Mouse (Mus musculus): ENCODE measurements at regions not wholly inside any gene's neighbourhood (a gene's known extent, or its start where the extent isn't known, plus 50 kb on each side); places are given as distances from the start of the nearest gene placed in this dataset.

GRCm38 (mm10) chr13:47398976-47399375 is 276.5 kb downstream of the Rnf144b start:
- peak; percentile 59 for DNase-seq (ENCODE audit: low spot score)

- no peak for DNase-seq (ENCODE audit: low spot score)
Measured at GRCm38 (mm10) chr13:47413261-47413660, 290.8 kb downstream of the Rnf144b start.

GRCm38 (mm10) chr13:47413940-47414339 is 291.5 kb downstream of the Rnf144b start:
- DNase-seq (ENCODE audit: low spot score) = no peak

GRCm38 (mm10) chr13:47429856-47430365 is 307.5 kb downstream of the Rnf144b start:
- peak; percentile 30 for DNase-seq (ENCODE audit: low spot score)

- peak; percentile 56 for DNase-seq (ENCODE audit: low spot score)
Measured at GRCm38 (mm10) chr13:47430409-47430808, 308.0 kb downstream of the Rnf144b start.

GRCm38 (mm10) chr13:47435631-47436030 is 313.2 kb downstream of the Rnf144b start:
- DNase-seq (ENCODE audit: low spot score) = no peak

- DNase-seq (ENCODE audit: low spot score) = no peak
Measured at GRCm38 (mm10) chr13:47444876-47445275, 322.4 kb downstream of the Rnf144b start.

GRCm38 (mm10) chr13:47452186-47452760 is 329.8 kb downstream of the Rnf144b start:
- DNase-seq (ENCODE audit: low spot score) = peak; percentile 12

- no peak for DNase-seq (ENCODE audit: low spot score)
Measured at GRCm38 (mm10) chr13:47462148-47462547, 339.7 kb downstream of the Rnf144b start.

- peak; percentile 47 for DNase-seq (ENCODE audit: low spot score)
Measured at GRCm38 (mm10) chr13:47471543-47472213, 349.2 kb downstream of the Rnf144b start.

GRCm38 (mm10) chr13:47480159-47480558 is 357.7 kb downstream of the Rnf144b start:
- DNase-seq (ENCODE audit: low spot score) = no peak

- DNase-seq (ENCODE audit: low spot score) = no peak
Measured at GRCm38 (mm10) chr13:47484819-47485218, 362.4 kb downstream of the Rnf144b start.

GRCm38 (mm10) chr13:47486111-47486510 is 363.7 kb downstream of the Rnf144b start:
- no peak for DNase-seq (ENCODE audit: low spot score)

GRCm38 (mm10) chr13:47486658-47487057 is 364.2 kb downstream of the Rnf144b start:
- no peak for DNase-seq (ENCODE audit: low spot score)

- DNase-seq (ENCODE audit: low spot score) = no peak
Measured at GRCm38 (mm10) chr13:47505380-47505955, 383.0 kb downstream of the Rnf144b start.

GRCm38 (mm10) chr13:47532935-47533334 is 410.5 kb downstream of the Rnf144b start:
- no peak for DNase-seq (ENCODE audit: low spot score)

- no peak for DNase-seq (ENCODE audit: low spot score)
Measured at GRCm38 (mm10) chr13:47537156-47537555, 414.7 kb downstream of the Rnf144b start.

- DNase-seq (ENCODE audit: low spot score) = peak; percentile 18
Measured at GRCm38 (mm10) chr13:47549626-47550025, 427.2 kb downstream of the Rnf144b start.

GRCm38 (mm10) chr13:47552251-47552650 is 429.8 kb downstream of the Rnf144b start:
- no peak for DNase-seq (ENCODE audit: low spot score)

GRCm38 (mm10) chr13:47554198-47554597 is 431.7 kb downstream of the Rnf144b start:
- DNase-seq (ENCODE audit: low spot score) = no peak

- no peak for DNase-seq (ENCODE audit: low spot score)
Measured at GRCm38 (mm10) chr13:47557196-47557974, 434.9 kb downstream of the Rnf144b start.

GRCm38 (mm10) chr13:47562836-47563235 is 440.4 kb downstream of the Rnf144b start:
- no peak for DNase-seq (ENCODE audit: low spot score)

Measured in retina, embryonic 14.5 days (tissue).